Mouse (Mus musculus): ENCODE measurements around the gene Nelfcd. TPM values are rescaled to one million over a fixed set of nuclear protein-coding genes. Genes with fewer than 3 reads are reported as not detected.

The Nelfcd gene
- polyA plus RNA-seq, 1 experiment from 2014 or later, result 106 TPM

GRCm38 (mm10) chr2:174410222-174410621 lies 5.4 kb upstream of the Nelfcd start:
- H3K27ac ChIP-seq, result no peak overlapping the region
- no peaks in the 10 kb centered on the region for H3K27me3 ChIP-seq (ENCODE audit: control insufficient read depth, insufficient read depth, low read length)
- ATAC-seq (ENCODE audit: low FRiP score) (no peak), DNase-seq (ENCODE audit: low spot score) (no peak)
- H3K4me1 ChIP-seq (replicated peaks; ENCODE audit: control insufficient read depth, insufficient read depth, low read length), result no peaks in the 10 kb centered on the region
- no peak overlapping the region for H3K4me3 ChIP-seq (replicated peaks; ENCODE audit: low read length)
- no peak overlapping the region for H3K4me2 ChIP-seq (replicated peaks)
- H3K36me3 ChIP-seq (replicated peaks; ENCODE audit: control insufficient read depth, insufficient read depth), result no peaks in the 10 kb centered on the region
- no peaks in the 10 kb centered on the region for H3K9me3 ChIP-seq (ENCODE audit: control insufficient read depth, low read length)
- WGBS, result 42% methylated on average over 2 of the region's 2 CpGs
- H3K9ac ChIP-seq, result no peak overlapping the region

DNA sequence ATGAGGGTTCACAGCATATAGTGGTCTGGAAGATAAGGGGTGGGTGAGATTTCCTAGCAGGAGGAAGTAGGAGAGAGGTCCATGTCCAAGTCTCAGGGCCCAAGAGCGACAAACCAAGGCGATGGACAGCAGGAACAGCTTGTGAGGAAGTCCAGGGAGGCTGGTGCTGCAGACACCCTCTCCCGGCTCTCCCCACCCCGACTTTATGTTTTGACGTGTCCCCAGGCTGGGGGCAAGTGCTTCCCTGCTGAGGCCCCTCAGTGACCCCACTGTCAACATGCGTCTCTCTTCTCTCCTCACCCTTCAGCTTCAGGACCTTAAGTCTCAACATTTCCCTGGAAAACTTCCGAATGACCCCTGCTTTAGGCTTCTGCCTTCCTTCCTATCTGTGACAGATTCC lies 2.5 kb upstream of the Nelfcd start:
- Histone ChIP-seq H3K9ac (no peak overlapping the region), H3K4me1 (replicated peaks; ENCODE audit: control insufficient read depth, insufficient read depth, low read length) (peaks cover 7% of the 10 kb centered on the region), H3K4me3 (replicated peaks; ENCODE audit: low read length) (no peak overlapping the region), H3K27me3 (ENCODE audit: control insufficient read depth, insufficient read depth, low read length) (no peaks in the 10 kb centered on the region), H3K36me3 (replicated peaks; ENCODE audit: control insufficient read depth, insufficient read depth) (no peaks in the 10 kb centered on the region), H3K9me3 (ENCODE audit: control insufficient read depth, low read length) (no peaks in the 10 kb centered on the region), H3K27ac (no peak overlapping the region), H3K4me2 (replicated peaks) (no peak overlapping the region)
- DNase-seq (ENCODE audit: low spot score) (no peak), ATAC-seq (ENCODE audit: low FRiP score) (no peak)
- 88% methylated on average over 7 of the region's 7 CpGs for WGBS

DNA sequence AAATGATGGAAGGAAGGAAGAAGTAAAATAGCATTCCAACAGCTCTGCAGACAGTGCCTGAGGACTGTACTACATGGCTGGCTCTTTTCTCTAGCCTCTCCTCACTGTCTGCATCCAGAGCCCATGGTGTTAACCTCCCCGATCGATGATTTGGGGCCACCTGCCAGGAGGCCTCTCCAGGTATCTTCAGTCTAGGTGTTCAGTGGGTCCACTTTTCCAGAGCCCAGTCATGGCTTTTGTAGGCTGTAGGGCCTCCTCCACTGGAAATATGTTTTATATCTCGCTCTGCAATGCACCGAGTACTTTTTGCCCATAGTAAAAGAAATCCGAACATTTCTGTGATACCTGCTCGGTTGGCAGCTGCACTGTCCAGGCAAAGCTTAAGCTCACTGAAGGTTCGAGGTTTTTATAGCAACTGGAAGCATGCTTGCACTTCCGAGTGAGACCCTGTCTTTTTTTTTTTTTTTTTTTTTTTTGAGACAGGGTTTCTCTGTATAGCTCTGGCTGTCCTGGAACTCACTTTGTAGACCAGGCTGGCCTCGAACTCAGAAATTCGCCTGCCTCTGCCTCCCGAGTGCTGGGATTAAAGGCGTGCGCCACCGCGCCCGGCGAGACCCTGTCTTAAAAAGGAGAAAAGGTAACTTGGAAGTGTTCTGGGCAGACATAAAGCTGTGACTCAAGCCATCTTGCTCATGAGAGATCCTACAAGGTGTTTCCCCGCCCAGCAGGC lies 438 bp upstream of the Nelfcd start:
- H3K9me3 ChIP-seq (ENCODE audit: control insufficient read depth, low read length), result no peaks in the 10 kb centered on the region
- peak overlapping the region; percentile 65 for H3K4me3 ChIP-seq (replicated peaks; ENCODE audit: low read length)
- no peak for DNase-seq (ENCODE audit: low spot score)
- H3K27ac ChIP-seq, result no peak overlapping the region
- H3K27me3 ChIP-seq (ENCODE audit: control insufficient read depth, insufficient read depth, low read length), result no peaks in the 10 kb centered on the region
- peaks cover 7% of the 10 kb centered on the region for H3K4me1 ChIP-seq (replicated peaks; ENCODE audit: control insufficient read depth, insufficient read depth, low read length)
- no peak overlapping the region for H3K9ac ChIP-seq
- H3K36me3 ChIP-seq (replicated peaks; ENCODE audit: control insufficient read depth, insufficient read depth), result no peaks in the 10 kb centered on the region
- peak overlapping the region; percentile 35 for H3K4me2 ChIP-seq (replicated peaks)
- 46% methylated on average over 18 of the region's 18 CpGs for WGBS
- no peak for ATAC-seq (ENCODE audit: low FRiP score)

DNA sequence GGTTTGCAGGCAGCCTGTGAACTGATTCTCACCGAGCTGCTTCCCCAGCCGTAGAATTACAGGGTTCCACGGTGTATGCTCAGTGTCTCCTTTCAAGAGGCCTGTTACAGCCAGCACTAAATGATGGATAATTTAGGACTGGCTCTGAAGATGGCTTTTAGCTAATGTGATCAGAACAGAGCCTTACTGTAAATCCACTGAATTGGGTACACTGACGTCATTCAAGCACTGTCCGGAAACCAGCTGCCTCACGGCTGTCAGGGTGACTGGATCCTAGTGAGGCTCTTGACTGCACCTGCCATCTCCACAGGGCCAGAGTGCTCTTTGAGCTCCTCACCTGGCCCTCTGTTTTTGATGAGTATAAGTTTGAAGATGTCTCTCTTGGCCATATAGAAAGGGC lies 5.5 kb downstream of the Nelfcd start:
- no peak overlapping the region for H3K27ac ChIP-seq
- no peaks in the 10 kb centered on the region for H3K27me3 ChIP-seq (ENCODE audit: control insufficient read depth, insufficient read depth, low read length)
- 90% methylated on average over 6 of the region's 6 CpGs for WGBS
- no peak for ATAC-seq (ENCODE audit: low FRiP score)
- peaks cover 5% of the 10 kb centered on the region for H3K4me1 ChIP-seq (replicated peaks; ENCODE audit: control insufficient read depth, insufficient read depth, low read length)
- H3K4me3 ChIP-seq (replicated peaks; ENCODE audit: low read length), result no peak overlapping the region
- no peak overlapping the region for H3K4me2 ChIP-seq (replicated peaks)
- H3K9ac ChIP-seq, result no peak overlapping the region
- no peak for DNase-seq (ENCODE audit: low spot score)
- peaks cover 50% of the 10 kb centered on the region for H3K36me3 ChIP-seq (replicated peaks; ENCODE audit: control insufficient read depth, insufficient read depth)
- H3K9me3 ChIP-seq (ENCODE audit: control insufficient read depth, low read length), result no peaks in the 10 kb centered on the region

GRCm38 (mm10) chr2:174424301-174425085 lies 8.9 kb downstream of the Nelfcd start:
- Histone ChIP-seq H3K27me3 (ENCODE audit: control insufficient read depth, insufficient read depth, low read length) (no peaks in the 10 kb centered on the region), H3K27ac (no peak overlapping the region), H3K4me1 (replicated peaks; ENCODE audit: control insufficient read depth, insufficient read depth, low read length) (no peaks in the 10 kb centered on the region), H3K9me3 (ENCODE audit: control insufficient read depth, low read length) (no peaks in the 10 kb centered on the region), H3K4me3 (replicated peaks; ENCODE audit: low read length) (no peak overlapping the region), H3K9ac (no peak overlapping the region), H3K36me3 (replicated peaks; ENCODE audit: control insufficient read depth, insufficient read depth) (peaks cover 81% of the 10 kb centered on the region), H3K4me2 (replicated peaks) (no peak overlapping the region)
- no peak for ATAC-seq (ENCODE audit: low FRiP score)
- no peak for DNase-seq (ENCODE audit: low spot score)
- WGBS, result 94% methylated on average over 11 of the region's 11 CpGs

GRCm38 (mm10) chr2:174426856-174427255 lies 11.3 kb downstream of the Nelfcd start:
- no peak overlapping the region for H3K4me3 ChIP-seq (replicated peaks; ENCODE audit: low read length)
- no peak overlapping the region for H3K4me2 ChIP-seq (replicated peaks)
- H3K4me1 ChIP-seq (replicated peaks; ENCODE audit: control insufficient read depth, insufficient read depth, low read length), result no peaks in the 10 kb centered on the region
- no peaks in the 10 kb centered on the region for H3K9me3 ChIP-seq (ENCODE audit: control insufficient read depth, low read length)
- H3K9ac ChIP-seq, result no peak overlapping the region
- DNase-seq (ENCODE audit: low spot score), result no peak
- H3K36me3 ChIP-seq (replicated peaks; ENCODE audit: control insufficient read depth, insufficient read depth), result peaks cover 73% of the 10 kb centered on the region
- no peak for ATAC-seq (ENCODE audit: low FRiP score)
- H3K27ac ChIP-seq, result no peak overlapping the region
- 96% methylated on average over 12 of the region's 12 CpGs for WGBS
- H3K27me3 ChIP-seq (ENCODE audit: control insufficient read depth, insufficient read depth, low read length), result no peaks in the 10 kb centered on the region

DNA sequence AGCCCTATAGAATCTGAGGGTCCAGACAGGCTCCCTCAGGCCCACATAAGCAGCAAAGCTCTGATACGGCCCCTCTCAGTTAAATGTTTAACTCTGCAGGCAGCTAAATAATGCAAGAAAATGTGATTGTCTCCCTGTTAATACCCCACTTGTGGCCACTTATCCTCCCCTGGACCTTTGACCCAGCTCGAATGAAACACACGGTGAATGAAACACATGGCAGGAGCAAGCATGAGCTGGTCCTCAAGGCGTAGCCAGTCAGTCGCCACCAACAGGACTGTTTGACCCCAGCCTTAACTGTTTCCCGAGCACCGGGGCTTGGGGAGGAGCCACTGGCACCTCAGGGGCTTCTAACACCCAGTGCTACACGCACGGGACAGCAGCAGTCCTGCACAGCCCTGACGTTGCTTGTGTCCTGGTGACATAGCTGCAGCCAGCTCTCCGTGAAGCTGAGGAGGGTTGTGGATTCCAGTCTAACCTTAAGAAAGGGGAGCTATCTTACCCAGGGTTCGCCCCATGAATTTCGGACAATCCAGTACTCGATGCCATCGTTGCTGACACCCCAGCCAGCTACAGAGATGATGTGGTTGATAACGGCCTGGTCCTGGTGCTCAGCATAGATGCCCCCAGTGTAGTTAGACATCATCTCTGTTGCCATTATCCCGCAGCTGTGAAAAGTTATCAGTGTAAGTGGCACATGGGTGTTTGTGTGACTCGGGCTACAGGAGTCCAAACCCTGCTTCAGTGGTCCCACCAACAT lies 12.7 kb downstream of the Nelfcd start:
- Histone ChIP-seq H3K36me3 (replicated peaks; ENCODE audit: control insufficient read depth, insufficient read depth) (peaks cover 60% of the 10 kb centered on the region), H3K4me2 (replicated peaks) (no peak overlapping the region), H3K27me3 (ENCODE audit: control insufficient read depth, insufficient read depth, low read length) (no peaks in the 10 kb centered on the region), H3K4me3 (replicated peaks; ENCODE audit: low read length) (no peak overlapping the region), H3K4me1 (replicated peaks; ENCODE audit: control insufficient read depth, insufficient read depth, low read length) (no peaks in the 10 kb centered on the region), H3K27ac (no peak overlapping the region), H3K9me3 (ENCODE audit: control insufficient read depth, low read length) (no peaks in the 10 kb centered on the region), H3K9ac (no peak overlapping the region)
- DNase-seq (ENCODE audit: low spot score), result no peak
- ATAC-seq (ENCODE audit: low FRiP score), result no peak; the same call in 1 of the 2 replicates
- 81% methylated on average over 18 of the region's 18 CpGs for WGBS

DNA sequence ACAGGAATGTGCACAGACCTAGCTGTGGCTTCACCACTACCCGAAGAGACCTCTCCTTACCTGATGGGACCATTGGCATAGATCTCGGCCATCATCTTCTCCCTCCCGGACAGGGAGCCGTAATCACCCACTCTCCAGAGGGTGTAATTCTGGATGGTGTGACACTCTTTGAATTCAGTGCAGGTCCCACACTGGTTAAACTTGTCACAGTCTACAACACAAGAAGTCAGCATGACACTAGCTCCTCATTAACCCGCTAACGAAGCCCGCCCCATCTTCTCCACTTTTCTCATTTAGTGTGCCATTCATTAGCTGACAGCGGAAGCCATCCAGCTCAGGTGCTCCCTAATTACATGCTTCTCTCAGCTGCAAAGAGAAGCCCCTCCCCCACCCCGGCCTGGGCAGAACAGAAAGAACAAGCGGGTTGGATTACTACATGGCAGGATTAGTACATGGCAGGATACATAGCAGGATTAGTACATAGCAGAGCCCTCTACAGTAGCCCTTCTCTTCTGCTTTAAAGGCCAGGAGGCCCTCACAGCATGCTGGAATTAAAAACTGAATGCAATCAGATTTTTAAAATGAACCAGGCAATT lies 13.5 kb downstream of the Nelfcd start:
- no peaks in the 10 kb centered on the region for H3K27me3 ChIP-seq (ENCODE audit: control insufficient read depth, insufficient read depth, low read length)
- no peak overlapping the region for H3K9ac ChIP-seq
- no peak overlapping the region for H3K4me2 ChIP-seq (replicated peaks)
- no peaks in the 10 kb centered on the region for H3K4me1 ChIP-seq (replicated peaks; ENCODE audit: control insufficient read depth, insufficient read depth, low read length)
- DNase-seq (ENCODE audit: low spot score) (peak; percentile 41), ATAC-seq (ENCODE audit: low FRiP score) (peak; percentile 41; the same call in 1 of the 2 replicates)
- 57% methylated on average over 10 of the region's 10 CpGs for WGBS
- no peak overlapping the region for H3K4me3 ChIP-seq (replicated peaks; ENCODE audit: low read length)
- H3K27ac ChIP-seq, result no peak overlapping the region
- H3K9me3 ChIP-seq (ENCODE audit: control insufficient read depth, low read length), result no peaks in the 10 kb centered on the region
- H3K36me3 ChIP-seq (replicated peaks; ENCODE audit: control insufficient read depth, insufficient read depth), result peaks cover 52% of the 10 kb centered on the region

DNA sequence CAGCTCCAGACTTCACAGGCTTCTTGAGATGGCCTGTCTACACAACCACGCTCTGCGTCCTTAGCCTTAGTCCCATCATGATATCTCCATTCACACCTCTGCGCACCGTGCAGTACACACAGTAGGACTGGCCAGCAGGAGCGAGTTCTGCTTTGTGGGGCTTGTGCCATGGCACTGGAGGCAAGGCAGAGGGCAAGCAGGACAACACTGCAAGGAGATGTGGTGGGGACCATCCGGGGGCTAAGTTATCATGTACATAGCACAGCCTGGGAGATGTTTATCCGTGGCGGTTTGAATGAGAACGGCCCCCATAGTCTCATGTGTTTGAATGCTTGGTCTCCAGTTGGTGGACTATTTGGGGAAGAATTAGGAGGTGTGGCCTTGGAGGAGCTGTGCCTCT lies 19.3 kb downstream of the Nelfcd start:
- H3K4me3 ChIP-seq (replicated peaks; ENCODE audit: low read length), result no peak overlapping the region
- ATAC-seq (ENCODE audit: low FRiP score), result no peak
- DNase-seq (ENCODE audit: low spot score), result no peak
- H3K9ac ChIP-seq, result no peak overlapping the region
- H3K36me3 ChIP-seq (replicated peaks; ENCODE audit: control insufficient read depth, insufficient read depth), result no peaks in the 10 kb centered on the region; the same call in 1 of the 2 replicates
- H3K27me3 ChIP-seq (ENCODE audit: control insufficient read depth, insufficient read depth, low read length), result no peaks in the 10 kb centered on the region
- no peaks in the 10 kb centered on the region for H3K9me3 ChIP-seq (ENCODE audit: control insufficient read depth, low read length)
- WGBS, result 97% methylated on average over 9 of the region's 9 CpGs
- H3K27ac ChIP-seq, result no peak overlapping the region
- no peak overlapping the region for H3K4me2 ChIP-seq (replicated peaks)
- peaks cover 15% of the 10 kb centered on the region for H3K4me1 ChIP-seq (replicated peaks; ENCODE audit: control insufficient read depth, insufficient read depth, low read length)

All from hindbrain, embryonic 14.5 days (tissue).